Mouse (Mus musculus): ENCODE data around the gene Hspa1b. TPM values are rescaled to one million over a fixed set of nuclear protein-coding genes. Genes with fewer than 3 reads are reported as not detected.
A peak's percentile ranks its signal among the peaks of the same experiment; 100 is the strongest.
"Not testable (repeated sequence)": the region's sequence is repeated elsewhere in the genome, so short reads cannot be mapped to it uniquely, and the experiment has no call there.

Hspa1b gene
- polyA plus RNA-seq, 1 experiment from 2014 or later, result 0.41 TPM

DNA sequence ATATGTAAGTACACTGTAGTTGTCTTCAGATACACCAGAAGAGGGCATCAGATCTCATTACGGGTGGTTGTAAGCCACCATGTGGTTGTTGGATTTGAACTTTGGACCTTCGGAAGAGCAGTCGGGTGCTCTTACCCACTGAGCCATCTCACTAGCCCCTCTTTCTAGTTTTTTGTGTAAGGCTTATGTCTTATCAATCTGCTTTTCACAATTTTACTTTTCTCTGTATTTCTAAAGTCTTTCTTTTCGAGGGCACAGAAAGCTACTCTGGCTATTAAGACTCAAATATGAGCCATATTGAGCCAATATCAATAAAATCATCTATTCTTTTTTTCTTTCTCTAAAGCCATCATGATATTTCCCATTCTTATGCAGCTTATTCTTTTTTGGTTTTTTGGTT lies 36.2 kb upstream of the Hspa1b start:
- WGBS, result 85% methylated on average over 4 of the region's 4 CpGs
- not testable (repeated sequence) for H3K9ac ChIP-seq (ENCODE audit: low read depth, low read length); H3K9me3 ChIP-seq (ENCODE audit: control insufficient read depth, low read length); ATAC-seq (replicated peaks; ENCODE audit: low FRiP score); H3K27me3 ChIP-seq (replicated peaks; ENCODE audit: control insufficient read depth, insufficient read depth, low read length); H3K4me2 ChIP-seq; H3K4me3 ChIP-seq (ENCODE audit: low read depth, low read length); H3K27ac ChIP-seq (ENCODE audit: low read depth, low read length); DNase-seq (ENCODE audit: low spot score)
- peaks cover 28% of the 10 kb centered on the region for H3K4me1 ChIP-seq (replicated peaks; ENCODE audit: control insufficient read depth, insufficient read depth, low read length)
- H3K36me3 ChIP-seq (ENCODE audit: control insufficient read depth, insufficient read depth, low read length), result peaks cover 27% of the 10 kb centered on the region

- ATAC-seq (replicated peaks; ENCODE audit: low FRiP score) (no peak), DNase-seq (ENCODE audit: low spot score) (no peak)
- Histone ChIP-seq H3K36me3 (ENCODE audit: control insufficient read depth, insufficient read depth, low read length) (peaks cover 27% of the 10 kb centered on the region), H3K4me3 (ENCODE audit: low read depth, low read length) (no peak overlapping the region), H3K27me3 (replicated peaks; ENCODE audit: control insufficient read depth, insufficient read depth, low read length) (no peaks in the 10 kb centered on the region), H3K4me1 (replicated peaks; ENCODE audit: control insufficient read depth, insufficient read depth, low read length) (peaks cover 28% of the 10 kb centered on the region), H3K27ac (ENCODE audit: low read depth, low read length) (no peak overlapping the region), H3K9me3 (ENCODE audit: control insufficient read depth, low read length) (no peaks in the 10 kb centered on the region), H3K4me2 (no peak overlapping the region), H3K9ac (ENCODE audit: low read depth, low read length) (no peak overlapping the region)
Observed at GRCm38 (mm10) chr17:34994751-34995150, 35.7 kb upstream of the Hspa1b start.

DNA sequence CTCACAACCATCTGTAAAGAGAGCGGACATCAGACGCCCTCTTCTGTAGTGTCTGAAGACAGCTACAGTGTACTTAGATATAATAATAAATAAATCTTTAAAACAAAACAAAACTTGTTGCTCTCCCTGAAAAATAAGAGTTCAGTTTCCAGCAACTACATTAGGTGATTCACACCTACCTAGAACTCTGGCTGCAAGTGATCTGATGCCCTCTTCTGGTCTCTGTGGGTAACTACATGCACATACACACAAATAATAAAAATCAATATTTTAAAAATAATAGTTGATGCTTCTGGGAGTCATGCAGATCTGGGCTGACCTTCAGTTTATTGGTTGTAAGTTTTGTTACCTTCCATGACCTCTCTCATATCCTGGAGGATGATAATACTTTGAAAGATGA lies 25.2 kb upstream of the Hspa1b start:
- ATAC-seq (replicated peaks; ENCODE audit: low FRiP score), result no peak
- WGBS, result 68% methylated on average over 2 of the region's 2 CpGs
- DNase-seq (ENCODE audit: low spot score), result no peak
- Histone ChIP-seq H3K4me3 (ENCODE audit: low read depth, low read length) (no peak overlapping the region), H3K36me3 (ENCODE audit: control insufficient read depth, insufficient read depth, low read length) (peaks cover 16% of the 10 kb centered on the region), H3K27me3 (replicated peaks; ENCODE audit: control insufficient read depth, insufficient read depth, low read length) (no peaks in the 10 kb centered on the region), H3K9me3 (ENCODE audit: control insufficient read depth, low read length) (no peaks in the 10 kb centered on the region), H3K4me2 (no peak overlapping the region), H3K4me1 (replicated peaks; ENCODE audit: control insufficient read depth, insufficient read depth, low read length) (peaks cover 10% of the 10 kb centered on the region), H3K27ac (ENCODE audit: low read depth, low read length) (no peak overlapping the region), H3K9ac (ENCODE audit: low read depth, low read length) (no peak overlapping the region)

DNA sequence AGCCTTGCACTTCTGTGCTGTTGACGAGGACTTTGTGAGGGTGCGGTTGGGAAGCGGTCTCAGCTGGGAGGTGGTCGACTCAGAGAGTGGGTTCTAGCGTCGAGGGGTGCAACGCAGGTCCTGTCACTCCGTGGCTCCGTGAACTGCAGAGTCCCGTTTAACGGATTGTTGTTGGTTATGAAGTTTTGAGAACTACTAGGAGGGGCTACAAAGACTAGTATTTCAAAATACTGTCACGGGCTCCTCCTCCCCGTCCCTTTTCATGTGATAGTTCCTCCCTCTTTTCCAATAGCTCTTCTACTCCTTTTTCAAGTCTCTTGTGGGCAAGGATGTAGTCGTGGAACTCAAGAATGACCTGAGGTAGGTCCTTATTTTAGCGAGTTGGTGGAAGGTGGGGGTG lies 23.3 kb upstream of the Hspa1b start:
- Histone ChIP-seq H3K36me3 (ENCODE audit: control insufficient read depth, insufficient read depth, low read length) (peaks cover 14% of the 10 kb centered on the region), H3K27ac (ENCODE audit: low read depth, low read length) (peak overlapping the region; percentile 98), H3K27me3 (replicated peaks; ENCODE audit: control insufficient read depth, insufficient read depth, low read length) (no peaks in the 10 kb centered on the region), H3K4me3 (ENCODE audit: low read depth, low read length) (peak overlapping the region; percentile 94), H3K4me2 (peak overlapping the region; percentile 91), H3K9ac (ENCODE audit: low read depth, low read length) (peak overlapping the region; percentile 96), H3K4me1 (replicated peaks; ENCODE audit: control insufficient read depth, insufficient read depth, low read length) (peaks cover 10% of the 10 kb centered on the region), H3K9me3 (ENCODE audit: control insufficient read depth, low read length) (no peaks in the 10 kb centered on the region)
- DNase-seq (ENCODE audit: low spot score) (no peak), ATAC-seq (replicated peaks; ENCODE audit: low FRiP score) (no peak; the same call in none of the 2 replicates)
- 0% methylated on average over 15 of the region's 15 CpGs for WGBS

GRCm38 (mm10) chr17:34981690-34982180 lies 22.7 kb upstream of the Hspa1b start, which contains the start of gene Lsm2:
TSS of gene Lsm2 (plus strand) at chr17:34981862.
- ATAC-seq (replicated peaks; ENCODE audit: low FRiP score) (peak; percentile 93), DNase-seq (ENCODE audit: low spot score) (peak; percentile 94)
- under 1% methylated on average over 58 of the region's 58 CpGs for WGBS
- H3K9ac ChIP-seq (ENCODE audit: low read depth, low read length), result peak within 1 kb of the TSS; percentile 96
- H3K4me2 ChIP-seq, result peak within 1 kb of the TSS; percentile 91
- H3K36me3 ChIP-seq (ENCODE audit: control insufficient read depth, insufficient read depth, low read length), result peaks cover 14% of the 10 kb centered on the region
- H3K4me1 ChIP-seq (replicated peaks; ENCODE audit: control insufficient read depth, insufficient read depth, low read length), result peaks cover 10% of the 10 kb centered on the region
- H3K27me3 ChIP-seq (replicated peaks; ENCODE audit: control insufficient read depth, insufficient read depth, low read length), result no peaks in the 10 kb centered on the region
- H3K27ac ChIP-seq (ENCODE audit: low read depth, low read length), result peak within 1 kb of the TSS; percentile 98
- H3K9me3 ChIP-seq (ENCODE audit: control insufficient read depth, low read length), result no peaks in the 10 kb centered on the region
- peak within 1 kb of the TSS; percentile 94 for H3K4me3 ChIP-seq (ENCODE audit: low read depth, low read length)

DNA sequence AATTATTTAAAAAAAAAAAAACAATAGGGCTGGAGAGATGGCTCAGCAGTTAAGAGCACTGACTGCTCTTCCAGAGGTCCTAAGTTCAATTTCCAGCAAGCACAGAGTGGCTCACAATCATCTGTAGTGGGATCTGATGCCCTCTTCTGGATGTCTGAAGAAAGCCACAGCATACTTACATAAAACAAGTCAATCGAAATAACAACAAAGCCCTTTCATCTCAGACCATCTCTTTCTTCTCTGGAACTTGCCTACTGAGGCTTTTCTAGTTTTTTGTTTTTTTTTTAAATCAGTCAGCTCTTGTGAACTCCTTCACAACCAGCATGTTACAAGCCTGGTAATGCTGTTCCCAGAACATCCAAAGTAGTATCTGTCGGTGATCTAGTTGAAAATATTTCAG lies 21.6 kb upstream of the Hspa1b start:
- peak overlapping the region; percentile 91 for H3K4me2 ChIP-seq
- DNase-seq (ENCODE audit: low spot score) (no peak), ATAC-seq (replicated peaks; ENCODE audit: low FRiP score) (no peak)
- H3K27ac ChIP-seq (ENCODE audit: low read depth, low read length), result peak overlapping the region; percentile 98
- H3K9me3 ChIP-seq (ENCODE audit: control insufficient read depth, low read length), result no peaks in the 10 kb centered on the region
- H3K9ac ChIP-seq (ENCODE audit: low read depth, low read length), result peak overlapping the region; percentile 96
- H3K36me3 ChIP-seq (ENCODE audit: control insufficient read depth, insufficient read depth, low read length), result peaks cover 8% of the 10 kb centered on the region
- H3K27me3 ChIP-seq (replicated peaks; ENCODE audit: control insufficient read depth, insufficient read depth, low read length), result no peaks in the 10 kb centered on the region
- peaks cover 10% of the 10 kb centered on the region for H3K4me1 ChIP-seq (replicated peaks; ENCODE audit: control insufficient read depth, insufficient read depth, low read length)
- H3K4me3 ChIP-seq (ENCODE audit: low read depth, low read length), result peak overlapping the region; percentile 94
- WGBS, result 12% methylated on average over 2 of the region's 2 CpGs

- Histone ChIP-seq H3K4me1 (replicated peaks; ENCODE audit: control insufficient read depth, insufficient read depth, low read length) (peaks cover 10% of the 10 kb centered on the region), H3K4me3 (ENCODE audit: low read depth, low read length) (no peak overlapping the region), H3K4me2 (no peak overlapping the region), H3K9ac (ENCODE audit: low read depth, low read length) (no peak overlapping the region), H3K36me3 (ENCODE audit: control insufficient read depth, insufficient read depth, low read length) (no peaks in the 10 kb centered on the region), H3K27ac (ENCODE audit: low read depth, low read length) (no peak overlapping the region), H3K27me3 (replicated peaks; ENCODE audit: control insufficient read depth, insufficient read depth, low read length) (no peaks in the 10 kb centered on the region), H3K9me3 (ENCODE audit: control insufficient read depth, low read length) (no peaks in the 10 kb centered on the region)
- WGBS, result 87% methylated on average over 4 of the region's 4 CpGs
- DNase-seq (ENCODE audit: low spot score) (no peak), ATAC-seq (replicated peaks; ENCODE audit: low FRiP score) (no peak)
Observed at GRCm38 (mm10) chr17:34979631-34980030, 20.6 kb upstream of the Hspa1b start.

- 88% methylated on average over 27 of the region's 27 CpGs for WGBS
- Histone ChIP-seq H3K27me3 (replicated peaks; ENCODE audit: control insufficient read depth, insufficient read depth, low read length) (peaks cover 8% of the 10 kb centered on the region), H3K9me3 (ENCODE audit: control insufficient read depth, low read length) (no peaks in the 10 kb centered on the region), H3K4me3 (ENCODE audit: low read depth, low read length) (no peak overlapping the region), H3K4me2 (no peak overlapping the region), H3K9ac (ENCODE audit: low read depth, low read length) (no peak overlapping the region), H3K4me1 (replicated peaks; ENCODE audit: control insufficient read depth, insufficient read depth, low read length) (peaks cover 10% of the 10 kb centered on the region), H3K36me3 (ENCODE audit: control insufficient read depth, insufficient read depth, low read length) (no peaks in the 10 kb centered on the region), H3K27ac (ENCODE audit: low read depth, low read length) (no peak overlapping the region)
- DNase-seq (ENCODE audit: low spot score) (no peak), ATAC-seq (replicated peaks; ENCODE audit: low FRiP score) (no peak)
Observed at GRCm38 (mm10) chr17:34978239-34978638, 19.2 kb upstream of the Hspa1b start.

GRCm38 (mm10) chr17:34977000-34977399 lies 18.0 kb upstream of the Hspa1b start:
- no peak overlapping the region for H3K27ac ChIP-seq (ENCODE audit: low read depth, low read length)
- H3K4me3 ChIP-seq (ENCODE audit: low read depth, low read length), result no peak overlapping the region

More at GRCm38 (mm10) chr17:34977000-34977399, 18.0 kb upstream of the Hspa1b start:
- Histone ChIP-seq H3K36me3 (ENCODE audit: control insufficient read depth, insufficient read depth, low read length) (no peaks in the 10 kb centered on the region), H3K9me3 (ENCODE audit: control insufficient read depth, low read length) (no peaks in the 10 kb centered on the region), H3K9ac (ENCODE audit: low read depth, low read length) (no peak overlapping the region), H3K27me3 (replicated peaks; ENCODE audit: control insufficient read depth, insufficient read depth, low read length) (peaks cover 16% of the 10 kb centered on the region), H3K4me2 (no peak overlapping the region), H3K4me1 (replicated peaks; ENCODE audit: control insufficient read depth, insufficient read depth, low read length) (peaks cover 12% of the 10 kb centered on the region)
- 91% methylated on average over 20 of the region's 20 CpGs for WGBS
- ATAC-seq (replicated peaks; ENCODE audit: low FRiP score), result no peak
- DNase-seq (ENCODE audit: low spot score), result no peak
